In genomic region chr8:108742465-108742864, GRCm38 (mm10) we compare ENCODE assay signal across 12 mouse cellular contexts.
"Had no signal": no experiment of that assay in that cellular context is flagged by ENCODE, and none has a peak within 500 bp of the region (broad histone marks: within the 10 kb centered on the region; RNA-seq: fewer than 3 reads in every experiment).

No protein-coding gene starts in this region.

- DNase-seq: retina, postnatal 1 day; right cerebral cortex, adult 18-20 months; right cerebral cortex, postnatal 14 days; right cerebral cortex, postnatal 25 days; right cerebral cortex, postnatal 4 days; spleen, adult 18-20 months; thymus, adult 18-20 months; thymus, adult 2 months; thymus, postnatal 14 days; thymus, postnatal 25 days; thymus, postnatal 36 days; thymus, postnatal 4 days had no signal
